Mouse (Mus musculus) heart, adult 8-10 months (tissue): ENCODE measurements around the gene Raet1d. TPM values are rescaled to one million over a fixed set of nuclear protein-coding genes. Genes with fewer than 3 reads are reported as not detected.
"Not testable (repeated sequence)": the region's sequence is repeated elsewhere in the genome, so short reads cannot be mapped to it uniquely, and the experiment has no call there.

Source experiments
- DNase-seq: peaks from one replicate; pipeline ENCODE4 v3.0.0; 2022; ENCODE audit warnings: low spot score
- total RNA-seq, 4 experiments: library from RNA; stranded (reverse); gene quantifications; 2 replicates each; pipeline ENCODE4 v1.2.4; 2022

Raet1d gene
- total RNA-seq: not detected

GRCm38 (mm10) chr10:22360252-22360651 lies at the start of gene Raet1d:
Gene Raet1d, plus strand, starts transcription at chr10:22360552.
- not testable (repeated sequence) for DNase-seq

DNA sequence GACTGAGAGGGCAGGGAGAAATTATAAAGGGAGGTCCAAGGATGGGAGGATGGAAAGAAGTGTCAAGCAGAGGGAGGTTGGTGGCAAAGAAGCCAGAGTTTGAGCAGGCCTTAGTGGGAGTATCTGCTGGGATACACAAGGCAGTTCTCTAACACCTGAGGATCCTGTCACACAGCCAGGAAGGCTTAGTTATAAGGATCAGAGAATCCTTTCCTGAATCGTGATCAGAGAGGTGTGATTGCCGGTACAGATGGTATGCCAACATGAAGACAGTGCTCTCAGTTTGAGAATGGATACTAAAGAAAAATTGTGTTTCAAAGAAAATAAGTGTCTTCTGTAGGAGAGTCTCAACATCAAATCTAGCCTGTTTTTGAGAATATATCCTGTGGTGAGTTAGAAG lies 37.5 kb upstream of the Raet1d start:
- DNase-seq: no peak

- not testable (repeated sequence) for DNase-seq
Measured at GRCm38 (mm10) chr10:22345721-22346120, 14.6 kb upstream of the Raet1d start.

DNA sequence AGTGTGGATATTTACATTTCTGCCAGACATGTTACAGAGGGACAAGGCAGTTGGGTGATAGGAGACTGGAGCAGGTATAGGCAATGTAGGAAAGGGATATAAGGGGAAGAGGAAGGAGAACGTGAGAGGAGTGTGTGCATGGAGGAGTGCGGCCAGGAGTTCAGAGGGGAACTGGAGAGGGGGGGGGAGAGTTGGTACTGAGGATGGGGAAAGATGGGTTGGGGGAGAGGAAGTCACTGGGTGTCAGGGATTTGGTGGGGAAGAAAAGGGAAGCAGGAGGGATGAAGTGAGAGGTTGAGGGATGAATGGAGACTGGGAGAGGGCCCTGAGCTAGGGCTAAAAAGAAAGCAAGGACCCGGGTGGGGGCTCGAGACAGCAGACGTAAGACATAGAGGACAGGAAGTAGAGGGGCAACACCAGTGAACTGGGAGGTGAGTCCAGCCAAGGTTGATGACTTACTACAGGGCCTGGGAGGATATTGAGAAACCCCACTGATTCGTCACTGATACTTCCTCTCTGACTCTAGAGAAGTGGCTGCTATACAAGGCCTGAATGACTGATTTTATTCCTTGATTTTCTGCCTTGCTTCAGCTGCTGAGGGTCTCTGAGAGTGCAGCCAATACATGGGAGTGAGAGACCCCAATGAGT lies 6.7 kb upstream of the Raet1d start:
- not testable (repeated sequence) for DNase-seq

- not testable (repeated sequence) for DNase-seq
Measured at GRCm38 (mm10) chr10:22354196-22354574, 6.2 kb upstream of the Raet1d start.

DNA sequence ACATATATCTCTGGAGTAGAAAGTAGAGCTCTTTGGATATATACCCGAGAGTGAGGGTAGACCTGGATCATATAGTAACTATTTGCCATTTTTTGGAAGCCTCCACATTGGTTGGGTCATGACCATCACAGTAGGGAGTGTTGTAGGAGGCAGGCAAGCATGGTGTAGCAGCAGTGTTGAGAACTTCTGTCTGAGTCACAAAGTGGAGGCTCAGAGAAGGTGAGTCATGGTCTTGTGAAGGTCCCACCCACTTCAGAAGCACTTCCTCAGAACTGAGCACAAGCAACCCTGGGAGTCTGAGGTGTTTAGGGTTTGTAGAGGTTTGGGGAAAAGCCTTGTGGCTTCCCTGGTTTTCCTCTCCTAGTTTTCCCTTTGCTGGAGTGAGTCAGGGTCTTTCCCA lies 3.0 kb upstream of the Raet1d start:
- not testable (repeated sequence) for DNase-seq

DNA sequence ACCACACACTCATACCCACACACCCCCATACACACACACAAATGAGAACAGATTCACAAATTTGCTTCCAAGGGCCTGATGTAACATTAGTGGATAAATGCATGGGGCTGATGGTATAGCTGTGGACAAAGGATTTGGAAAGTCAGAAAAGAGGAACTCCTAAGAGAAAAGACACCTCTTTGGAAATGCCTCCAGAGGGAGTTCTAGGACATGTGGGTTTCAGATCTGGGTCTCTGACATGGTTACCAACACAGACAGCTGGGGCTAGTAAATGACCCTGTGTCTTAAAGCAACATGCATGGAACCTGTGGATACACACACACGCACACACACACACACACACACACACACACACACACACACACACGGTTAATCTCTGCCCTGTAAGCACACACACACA lies 605 bp downstream of the Raet1d start:
- not testable (repeated sequence) for DNase-seq

- not testable (repeated sequence) for DNase-seq
Measured at GRCm38 (mm10) chr10:22361415-22362352, 1.3 kb downstream of the Raet1d start.

DNA sequence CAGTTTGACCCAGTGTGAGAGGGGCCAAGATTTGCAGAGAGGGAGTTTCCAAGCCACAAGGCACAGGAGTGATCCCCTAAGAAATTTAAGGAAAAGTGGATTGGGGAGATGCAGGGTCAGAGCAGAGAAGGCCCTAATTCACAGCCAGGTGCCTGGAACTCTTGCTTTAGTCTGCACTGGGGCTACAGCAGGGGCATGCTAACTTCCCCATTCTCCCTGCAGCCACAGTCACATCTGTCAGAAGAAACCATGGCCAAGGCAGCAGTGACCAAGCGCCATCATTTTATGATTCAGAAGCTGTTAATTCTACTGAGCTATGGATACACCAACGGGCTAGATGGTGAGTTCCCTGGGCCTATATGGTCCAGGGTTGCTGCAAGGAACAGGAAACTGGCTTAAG lies 2.1 kb downstream of the Raet1d start:
- DNase-seq: not testable (repeated sequence)

- DNase-seq: not testable (repeated sequence)
Measured at GRCm38 (mm10) chr10:22364915-22365314, 4.6 kb downstream of the Raet1d start.

DNA sequence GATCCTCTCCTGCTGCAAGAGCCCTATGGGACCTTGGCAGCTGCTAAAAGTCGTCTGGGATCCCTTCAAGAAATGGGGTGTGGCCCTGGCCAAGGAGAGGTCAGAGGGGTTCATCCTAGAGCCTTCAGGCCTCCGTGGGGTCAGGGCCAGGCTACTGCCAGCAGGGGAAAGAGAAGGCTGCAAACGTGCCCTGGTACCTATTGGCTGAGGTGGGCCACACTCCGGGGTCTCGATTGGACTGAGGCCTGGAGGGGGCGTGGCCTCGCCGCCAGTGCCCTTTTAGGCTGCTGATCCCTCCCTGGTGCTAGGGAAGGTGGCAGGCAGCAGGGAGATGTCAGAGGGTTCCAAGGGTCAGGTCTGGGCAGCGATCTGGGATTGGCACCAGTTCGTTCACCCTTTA lies 20.9 kb downstream of the Raet1d start:
- DNase-seq: not testable (repeated sequence)

- not testable (repeated sequence) for DNase-seq
Measured at GRCm38 (mm10) chr10:22390146-22390545, 29.8 kb downstream of the Raet1d start.

GRCm38 (mm10) chr10:22391616-22392015 lies 31.3 kb downstream of the Raet1d start:
- DNase-seq: not testable (repeated sequence)

DNA sequence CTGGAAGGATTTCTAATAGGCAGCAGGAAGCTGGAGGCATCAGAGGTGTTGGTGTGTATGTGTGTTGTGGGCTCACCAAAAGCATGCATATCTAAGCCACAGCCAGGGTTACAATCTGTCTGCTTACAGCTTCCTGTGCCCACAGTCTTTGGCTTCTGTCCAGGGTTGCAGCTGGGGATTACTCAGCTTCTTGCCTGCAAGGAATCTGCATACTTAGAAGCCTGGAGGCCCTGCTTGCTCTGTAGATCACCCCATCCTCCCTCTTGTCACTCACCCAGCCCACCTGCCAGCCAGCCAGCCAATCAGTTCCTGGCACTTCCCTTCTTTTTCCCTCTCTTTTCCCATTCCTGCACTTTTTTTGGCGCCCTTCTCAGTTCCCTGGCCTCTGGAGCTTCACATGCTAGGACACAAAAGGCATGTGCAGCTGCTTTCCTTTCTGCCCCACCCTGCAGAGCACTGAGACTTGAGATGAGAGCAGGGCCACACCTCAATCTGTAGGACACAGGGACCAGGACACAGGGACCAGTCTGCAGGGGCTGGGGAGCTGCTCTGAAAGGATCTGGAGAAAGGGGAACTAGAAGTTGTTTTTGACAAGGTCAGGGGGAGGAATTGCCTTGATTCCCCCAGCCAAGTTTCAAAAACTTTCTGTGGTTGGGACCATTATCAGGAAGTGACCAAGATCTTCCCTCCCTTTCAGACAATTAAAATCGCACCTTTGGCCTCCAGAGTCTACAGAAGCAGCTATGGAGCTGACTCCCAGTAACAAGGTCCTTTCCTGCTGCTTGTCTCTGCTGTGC lies 32.9 kb downstream of the Raet1d start:
- not testable (repeated sequence) for DNase-seq

- DNase-seq: not testable (repeated sequence)
Measured at GRCm38 (mm10) chr10:22396680-22397079, 36.3 kb downstream of the Raet1d start.

DNA sequence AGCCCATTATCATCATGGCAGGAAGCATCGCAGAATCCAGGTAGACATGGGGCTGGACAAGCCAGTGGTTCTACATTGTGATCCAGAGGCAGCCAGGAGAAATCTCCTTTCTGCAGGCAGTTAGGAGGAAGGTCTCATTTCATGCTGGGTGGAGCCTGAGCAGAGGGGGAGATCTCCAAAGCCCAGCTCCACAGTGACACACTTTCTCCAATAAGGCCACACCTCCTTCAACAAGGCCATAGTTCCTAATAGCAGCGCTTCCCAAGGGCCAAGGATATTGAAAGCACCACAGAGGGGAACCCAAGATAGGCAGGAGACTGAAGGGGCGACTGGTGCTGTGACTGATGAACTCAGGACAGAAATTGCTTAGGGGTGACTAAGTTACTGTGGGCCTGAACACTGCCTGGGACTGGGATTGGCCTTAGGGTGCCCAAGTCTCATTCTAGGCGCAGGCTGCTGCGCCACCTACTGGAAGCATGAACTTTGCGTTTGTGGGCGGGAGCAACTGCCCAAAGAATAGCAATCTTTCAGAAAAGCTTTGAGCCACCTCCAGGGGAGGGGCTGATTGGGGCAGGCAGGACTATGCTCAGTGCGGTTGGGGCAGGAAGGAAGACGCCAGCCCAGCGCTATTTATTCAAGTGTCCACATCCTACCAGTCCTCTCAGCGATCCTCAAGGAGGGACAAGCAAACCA lies 42.0 kb downstream of the Raet1d start:
- peak; percentile 24 for DNase-seq

- peak; percentile 5 for DNase-seq
Measured at GRCm38 (mm10) chr10:22413702-22414494, 53.5 kb downstream of the Raet1d start.
